Mouse (Mus musculus) adrenal gland, adult (tissue): ENCODE measurements around the gene Ccdc85c.

Experiments
- DNase-seq, 2 experiments: peaks; one replicate each; pipeline ENCODE4 v3.0.0; 2022 to 2023; ENCODE audit warnings: low spot score in 1 of 2; ENCODE audit not compliant: inconsistent age in 2 of 2

Ccdc85c gene

DNA sequence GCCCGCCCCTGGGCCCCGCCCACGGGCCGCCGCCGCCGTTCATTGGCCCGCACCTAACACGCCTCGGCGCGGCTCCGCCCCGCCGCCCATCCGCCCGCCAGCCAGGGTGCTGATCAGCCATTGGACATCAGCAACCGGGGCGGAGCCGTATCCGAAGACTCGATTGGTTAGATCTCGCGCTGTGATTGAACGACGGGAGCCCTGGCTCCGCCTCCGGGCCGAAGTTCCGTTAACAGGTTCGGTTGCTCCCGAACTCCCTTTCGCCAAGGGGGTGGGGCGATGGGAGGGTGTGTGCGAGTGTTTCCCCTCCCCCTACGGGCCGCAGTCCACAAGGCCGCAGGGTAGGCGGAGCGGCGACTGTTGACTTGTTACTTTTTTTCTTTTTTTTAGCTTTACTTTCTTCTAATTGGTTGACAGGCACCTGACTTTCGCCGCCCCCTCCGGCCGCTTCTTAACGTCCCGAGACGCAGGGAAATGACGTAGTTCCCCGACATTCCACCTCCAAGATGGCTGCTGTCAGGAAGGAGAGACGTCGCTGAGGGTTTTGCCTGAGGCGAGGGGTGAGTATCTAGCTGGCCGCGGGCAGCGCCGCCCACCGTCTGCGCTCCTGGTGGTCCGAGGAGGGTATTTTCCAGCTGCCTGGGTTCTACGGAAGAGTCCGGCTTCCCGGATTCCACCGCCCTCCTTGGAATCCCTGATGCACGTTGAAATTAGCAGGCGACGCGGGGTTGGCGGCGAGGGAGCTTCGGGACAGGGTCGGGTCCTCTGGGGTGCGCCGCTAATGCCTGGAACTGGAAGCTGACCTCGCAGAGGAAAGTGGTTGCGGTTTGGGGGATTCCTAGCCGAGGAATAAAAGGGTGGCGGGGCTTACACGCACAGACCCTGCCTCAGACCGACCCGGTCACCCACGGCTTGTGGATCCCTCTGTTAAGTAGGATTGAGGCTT lies 95.6 kb downstream of the Ccdc85c start, which contains the start of gene Ccnk:
Ccnk (plus strand) TSS at position 259 of the 946 bp plus-strand sequence.
- DNase-seq = peak; percentile 100

DNA sequence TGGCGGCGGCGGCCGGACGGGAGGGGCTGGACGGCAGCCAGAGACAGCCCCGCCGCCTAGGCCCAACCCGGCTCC lies 96.1 kb downstream of the Ccdc85c start, which contains the start of gene Setd3:
Setd3 (minus strand) TSS at position 69 of the 75 bp plus-strand sequence.
- no peak for DNase-seq

GRCm38 (mm10) chr12:108178331-108179245 lies 96.6 kb downstream of the Ccdc85c start:
- peak; percentile 73 to 86 for DNase-seq

GRCm38 (mm10) chr12:108176366-108176765 lies 98.9 kb downstream of the Ccdc85c start:
- no peak for DNase-seq

GRCm38 (mm10) chr12:108174606-108175505 lies 100.4 kb downstream of the Ccdc85c start:
- DNase-seq = peak in 1 of 2 experiments; percentile 67

DNA sequence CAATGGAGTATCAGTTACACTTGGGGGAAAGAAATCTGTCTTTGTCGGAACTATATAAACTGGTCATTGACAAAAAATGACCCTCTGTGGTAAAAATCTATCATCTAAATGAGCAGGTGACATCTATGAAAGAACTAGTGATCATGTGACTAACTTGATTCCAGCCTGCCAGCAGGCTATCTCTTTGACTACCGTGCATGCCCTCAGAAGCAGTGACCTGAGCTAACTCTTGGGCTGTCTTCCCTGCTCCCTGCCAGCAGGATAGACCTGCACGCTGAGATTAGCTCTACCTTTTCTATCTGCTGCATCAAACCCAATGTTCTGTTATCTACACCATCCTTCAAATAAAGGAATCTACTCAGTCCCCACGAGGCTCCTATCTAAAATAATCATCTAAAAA lies 102.6 kb downstream of the Ccdc85c start:
- no peak for DNase-seq

DNA sequence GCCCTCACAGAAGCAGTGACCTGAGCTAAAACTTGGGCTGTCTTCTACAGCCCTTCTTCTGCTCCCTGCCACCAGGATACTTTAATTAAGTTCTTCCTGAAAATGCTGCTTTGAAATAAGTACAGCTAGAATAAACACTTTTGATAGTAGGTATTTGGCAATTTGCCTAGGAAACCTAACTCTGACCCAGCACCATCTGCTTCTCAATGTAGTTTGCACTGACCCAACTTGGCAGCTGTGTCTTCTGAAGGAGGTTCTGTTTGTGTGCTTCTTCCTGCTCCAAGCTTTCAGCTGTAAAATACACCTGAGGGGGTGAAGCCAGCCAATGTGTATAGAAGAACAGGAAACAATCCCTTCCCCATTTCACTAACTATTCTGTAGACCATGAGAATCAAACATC lies 103.9 kb downstream of the Ccdc85c start:
- no peak for DNase-seq

DNA sequence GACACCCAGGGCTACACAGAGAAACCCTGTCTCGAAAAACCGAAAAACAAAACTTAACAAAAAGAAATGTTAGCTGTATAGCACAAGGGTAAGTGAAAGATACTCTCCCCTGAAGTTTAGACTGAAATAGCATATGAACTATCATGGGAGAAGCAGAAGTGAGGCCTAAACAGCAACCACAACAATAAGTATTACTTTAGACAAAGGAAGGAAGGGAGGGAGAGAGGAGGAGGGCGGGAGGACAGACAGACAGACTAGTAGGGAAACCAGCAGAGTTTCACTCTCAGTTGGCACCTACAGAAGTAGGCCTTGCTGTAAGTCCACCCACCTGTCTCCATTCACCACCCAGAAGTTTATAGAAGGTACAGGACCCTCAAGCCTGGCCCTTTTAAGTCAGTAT lies 104.8 kb downstream of the Ccdc85c start:
- DNase-seq = no peak

- DNase-seq = no peak
These were observed 106.3 kb downstream of the Ccdc85c start for GRCm38 (mm10) chr12:108168909-108169308.

DNA sequence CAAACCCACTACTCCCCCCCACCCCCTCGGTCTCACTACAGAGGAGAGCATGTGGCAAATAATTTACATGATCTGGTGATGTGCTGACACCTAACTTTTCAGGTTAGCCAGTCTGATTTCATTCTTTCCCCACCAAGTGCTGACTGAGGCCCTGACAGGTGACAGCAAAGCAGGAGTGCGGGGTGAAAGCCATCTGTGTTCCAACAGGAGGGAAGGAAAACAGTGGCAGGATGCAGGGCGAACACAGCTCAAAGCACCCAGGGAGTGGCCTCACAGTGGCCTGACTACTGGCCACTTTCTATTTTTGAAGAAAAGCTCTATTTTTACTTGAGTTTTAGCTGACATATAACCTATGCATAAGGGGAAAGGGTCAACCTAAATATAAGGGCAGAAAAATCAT lies 111.5 kb downstream of the Ccdc85c start:
- DNase-seq = no peak

GRCm38 (mm10) chr12:108162036-108162435 lies 113.2 kb downstream of the Ccdc85c start:
- DNase-seq = peak in 1 of 2 experiments; percentile 51

DNA sequence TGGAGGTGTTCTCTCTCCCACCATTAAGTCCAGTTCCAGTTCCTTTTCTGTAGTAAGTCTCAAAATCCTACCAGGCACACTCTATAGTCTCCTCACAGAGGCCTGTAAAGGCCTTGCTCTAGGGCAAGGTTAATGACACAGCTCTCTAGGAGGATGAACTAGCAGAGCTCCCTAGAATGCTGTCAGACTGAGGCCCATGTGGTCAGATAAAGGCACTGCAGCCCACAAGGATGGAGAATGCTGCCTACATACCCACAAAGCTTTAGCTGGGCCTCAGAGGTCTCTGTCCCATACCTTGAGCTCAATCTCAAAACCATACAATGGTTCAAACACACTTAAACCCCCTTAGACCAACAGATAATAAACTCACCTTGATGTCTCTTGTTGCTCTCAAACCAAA lies 115.4 kb downstream of the Ccdc85c start:
- DNase-seq = no peak
